Mouse (Mus musculus) left cerebral cortex, postnatal 25 days (tissue): ENCODE measurements at regions not wholly inside any gene's neighbourhood (a gene's known extent, or its start where the extent isn't known, plus 50 kb on each side); places are given as distances from the start of the nearest gene placed in this dataset.

Experiments used
- DNase-seq, 2 experiments: peaks; one replicate each; pipeline ENCODE4 v3.0.0; 2022; ENCODE audit warnings: low spot score in 2 of 2, mixed read lengths in 1 of 2
- intact Hi-C: fragments of 180-260 bp; cut with DNase I; formaldehyde crosslinking; loops from one replicate; pipeline ENCODE4 v1.15.1; 2025

DNA sequence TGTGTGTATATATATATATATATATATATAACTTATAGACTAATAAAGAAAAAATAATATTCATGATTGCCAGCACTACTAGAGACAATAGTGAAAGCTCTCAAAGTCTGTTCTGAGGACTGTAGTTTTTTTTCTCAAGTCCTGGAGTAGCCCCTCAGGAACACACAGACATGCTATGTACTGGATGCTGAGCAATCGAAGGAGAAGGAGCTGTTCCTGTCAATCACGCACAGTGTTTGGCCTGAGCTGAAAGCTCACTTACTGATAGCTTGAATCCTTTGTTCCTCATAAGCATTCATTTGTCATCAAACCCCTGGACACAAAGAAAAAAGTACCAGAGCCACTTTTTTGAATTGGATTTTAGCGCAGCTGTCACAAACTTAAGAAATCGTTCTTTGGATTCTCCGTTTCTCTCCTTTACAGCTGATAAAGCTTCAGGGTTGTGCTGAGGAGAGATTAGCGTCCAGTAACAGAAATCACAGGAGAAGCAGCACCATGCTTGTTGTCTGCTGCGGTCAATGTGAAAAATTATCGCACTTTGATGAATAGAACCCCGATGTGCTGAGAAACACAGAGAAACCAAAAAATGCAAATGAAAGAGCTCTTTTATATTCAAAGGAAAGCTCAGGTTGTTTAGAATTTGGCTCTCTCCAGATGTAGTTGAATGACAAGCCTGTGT is 702.2 kb upstream of the Tyrp1 start:
- intact Hi-C loops: no loop called here
- DNase-seq: no peak

DNA sequence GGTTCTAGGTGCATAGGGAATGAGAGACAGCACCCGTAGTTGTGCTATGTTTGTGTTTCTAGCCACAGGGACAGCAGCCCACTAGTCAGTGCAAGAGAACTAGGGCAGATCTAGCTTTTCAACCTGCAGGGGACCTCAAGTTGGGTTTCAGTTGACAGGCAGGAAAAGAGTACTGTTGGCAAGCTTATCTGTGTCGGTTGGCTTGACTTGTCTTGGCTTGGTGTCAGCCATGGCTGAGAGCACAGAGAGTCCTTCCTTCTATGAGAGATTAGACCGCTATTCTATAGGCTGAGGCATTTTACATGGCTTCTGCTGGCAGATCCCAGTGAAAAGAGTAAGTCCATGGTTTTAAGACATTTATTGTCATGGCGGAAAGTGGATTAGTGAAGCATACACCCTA is 693.7 kb upstream of the Tyrp1 start:
- intact Hi-C loops: no loop called here
- no peak for DNase-seq

DNA sequence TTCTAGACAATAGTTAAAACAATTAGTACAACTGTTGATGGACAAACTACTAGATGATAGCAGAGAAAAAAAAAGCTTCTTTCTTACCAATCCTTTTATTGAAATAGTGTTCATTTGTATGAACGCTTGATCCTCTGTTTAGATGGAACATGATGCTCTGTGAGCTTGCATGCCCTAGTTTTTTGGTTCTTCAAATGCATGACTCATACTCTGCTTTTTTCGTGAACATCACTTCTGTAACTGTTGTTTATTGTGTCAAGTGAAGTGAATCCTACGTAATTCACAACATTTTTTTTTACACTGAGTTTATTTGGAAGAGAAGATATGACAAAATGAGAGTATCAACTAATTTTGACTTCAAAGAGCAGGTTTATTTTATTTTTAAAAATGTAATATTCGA is 674.1 kb upstream of the Tyrp1 start:
- intact Hi-C loops: no loop called here

DNA sequence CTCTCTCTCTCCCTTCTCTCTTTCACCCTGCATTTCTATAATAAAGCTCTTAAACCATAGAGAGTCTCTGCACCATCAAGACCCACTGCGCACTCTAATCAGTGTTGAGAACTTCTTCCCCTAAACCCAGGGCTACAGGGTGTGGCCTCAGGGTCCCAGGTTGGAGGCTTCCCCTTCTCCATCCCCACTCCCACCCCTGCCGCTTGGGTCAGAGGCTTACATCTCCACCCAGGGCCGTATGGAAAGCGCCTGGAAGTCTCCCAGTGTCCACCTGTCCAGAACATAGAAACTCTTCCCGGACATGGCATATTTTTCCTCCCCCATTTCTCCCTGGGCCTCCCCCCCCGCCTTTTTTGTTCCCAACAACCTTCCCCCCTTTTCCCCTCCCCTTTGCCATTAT is 660.7 kb upstream of the Tyrp1 start:
- no peak for DNase-seq
- intact Hi-C loops: no loop called here

More for the DNA sequence above, 674.1 kb upstream of the Tyrp1 start:
- DNase-seq: peak in 1 of 2 experiments; percentile 47

DNA sequence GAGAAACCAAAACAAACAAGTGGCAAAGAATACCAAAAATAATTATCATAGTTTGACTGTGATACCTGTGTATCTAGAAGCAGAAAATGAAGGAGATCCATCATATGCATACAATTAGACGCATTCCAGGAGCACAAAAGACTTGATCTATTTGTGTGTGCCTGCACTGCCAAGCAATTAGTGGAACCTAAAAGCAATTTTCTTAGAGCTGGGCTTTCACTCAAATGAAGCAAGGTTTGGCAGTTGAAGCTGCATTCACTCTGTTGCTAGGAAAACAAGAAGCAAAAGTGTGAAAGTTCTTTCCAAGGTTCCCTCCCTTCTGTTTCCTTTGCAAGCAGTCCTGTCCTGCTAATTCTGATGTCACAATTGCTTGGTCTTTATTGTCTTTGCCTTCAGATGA is 631.7 kb upstream of the Tyrp1 start:
- DNase-seq: peak in 1 of 2 experiments; percentile 21
- intact Hi-C loops: loop anchor here (5.0 to 10.0 kb wide), 3 partner anchors 315 to 563 kb away; no protein-coding TSS in a partner anchor

DNA sequence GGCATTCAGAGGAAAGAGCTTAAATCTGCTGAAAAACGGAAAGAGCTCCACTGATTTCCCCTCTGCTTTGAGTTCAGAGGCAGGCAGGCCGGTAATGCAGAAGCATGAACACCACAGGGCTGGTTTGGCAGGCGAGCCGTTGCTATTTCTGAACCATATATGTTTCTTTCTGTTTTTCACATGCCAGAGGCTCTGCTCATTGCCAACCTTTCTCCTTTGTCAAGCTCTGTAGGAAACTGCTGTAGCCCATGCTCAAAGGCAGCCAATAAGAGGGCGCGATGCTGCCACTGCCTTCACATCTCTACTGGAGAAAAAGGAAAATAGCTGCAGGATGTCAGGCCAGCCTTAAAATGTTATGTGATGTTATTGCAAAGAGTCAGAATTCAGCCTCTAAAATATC is 630.0 kb upstream of the Tyrp1 start:
- intact Hi-C loops: loop anchor here (5.0 to 10.0 kb wide), 3 partner anchors 313 to 561 kb away; no protein-coding TSS in a partner anchor
- peak; percentile 42 to 83 for DNase-seq

DNA sequence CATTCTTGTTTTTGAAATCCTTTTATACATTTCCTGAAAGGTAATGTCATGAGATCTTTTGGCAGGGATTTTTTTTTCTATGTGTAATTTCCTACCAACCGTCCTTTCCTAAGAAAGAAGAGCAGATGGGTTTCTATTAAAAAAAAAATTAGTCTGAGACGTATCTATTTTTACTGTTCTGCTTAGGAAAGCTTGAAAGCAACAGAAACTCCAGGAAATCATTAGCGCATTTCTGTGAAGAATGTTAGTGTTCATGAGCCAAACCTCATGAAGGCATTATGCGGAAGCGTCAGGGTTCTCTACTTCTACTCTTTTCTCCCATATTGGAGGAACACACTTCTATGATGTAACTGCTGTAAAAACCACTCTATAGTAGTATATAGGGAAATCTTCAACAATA is 629.5 kb upstream of the Tyrp1 start:
- intact Hi-C loops: loop anchor here (5.0 to 10.0 kb wide), 3 partner anchors 313 to 560 kb away; no protein-coding TSS in a partner anchor
- DNase-seq: peak in 1 of 2 experiments; percentile 53
